Mouse (Mus musculus): ENCODE measurements around the gene Arhgap4.

- no peak for TF ChIP-seq POLR2A (IDR thresholded peaks at IDR 0.05; ENCODE audit: insufficient read length, low read depth)
- TF ChIP-seq MAX (IDR thresholded peaks at IDR 0.05; ENCODE audit: low read depth) = no peak
- no peak for TF ChIP-seq MYOD1 (IDR thresholded peaks at IDR 0.05; ENCODE audit: control insufficient read depth in 1 of 3, insufficient read length in 2 of 3, low read depth in 2 of 3)
Observed at GRCm38 (mm10) chrX:73891551-73892152, 30.0 kb downstream of the Arhgap4 start, which contains the start of gene Avpr2.
